Mouse (Mus musculus) cerebellum, postnatal 14 days (tissue): ENCODE results near the gene Abr.

Source experiments
- DNase-seq, 2 experiments: peaks; one replicate each; pipeline ENCODE4 v3.0.0; 2021; ENCODE audit warnings: mixed read lengths in 2 of 2

The Abr gene

GRCm38 (mm10) chr11:76399587-76400330 is 222.4 kb downstream of the Abr start:
- DNase-seq: peak; percentile 81 to 83

DNA sequence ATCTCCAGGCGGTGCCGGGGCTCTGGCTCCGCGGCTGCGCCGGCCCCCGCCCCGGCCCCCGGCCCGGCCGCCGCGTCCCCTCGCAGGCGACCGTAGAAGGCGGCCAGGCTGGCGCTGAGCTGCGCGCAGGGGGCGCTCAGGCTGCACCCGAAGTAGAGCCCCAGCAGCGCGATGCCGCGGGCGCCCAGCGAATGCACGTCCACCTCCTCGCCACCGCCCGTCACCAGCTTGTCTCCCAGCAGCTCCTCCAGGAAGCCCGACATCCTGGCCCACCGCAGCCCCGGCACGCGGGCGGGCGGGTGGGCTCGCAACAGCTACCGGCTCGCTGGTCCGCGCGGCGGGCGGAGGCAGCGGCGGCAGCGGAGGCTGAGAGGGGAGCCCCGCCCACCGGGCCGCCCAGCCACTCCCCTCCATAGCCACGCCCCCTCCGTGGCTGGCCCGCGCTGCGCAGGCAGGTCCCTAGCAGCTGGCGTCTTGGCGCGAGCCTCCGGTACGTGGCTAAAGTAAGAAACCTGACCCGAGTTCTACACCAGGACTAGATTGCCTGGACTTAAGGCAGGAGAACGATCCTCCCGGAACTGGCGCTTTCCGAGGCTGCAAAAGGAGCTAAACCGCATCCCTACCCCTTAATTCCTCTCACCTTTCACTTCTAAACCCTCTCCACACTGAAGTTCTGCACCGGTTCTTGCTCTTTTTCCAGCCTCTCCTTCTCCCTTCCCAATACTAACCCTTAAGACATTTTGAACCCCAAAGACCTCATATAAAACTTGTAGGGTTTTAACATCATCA is 223.1 kb downstream of the Abr start, which contains the start of gene Nxn:
Gene Nxn, minus strand, starts transcription at position 343 of the 789 bp plus-strand sequence.
- DNase-seq: peak; percentile 92 to 94

DNA sequence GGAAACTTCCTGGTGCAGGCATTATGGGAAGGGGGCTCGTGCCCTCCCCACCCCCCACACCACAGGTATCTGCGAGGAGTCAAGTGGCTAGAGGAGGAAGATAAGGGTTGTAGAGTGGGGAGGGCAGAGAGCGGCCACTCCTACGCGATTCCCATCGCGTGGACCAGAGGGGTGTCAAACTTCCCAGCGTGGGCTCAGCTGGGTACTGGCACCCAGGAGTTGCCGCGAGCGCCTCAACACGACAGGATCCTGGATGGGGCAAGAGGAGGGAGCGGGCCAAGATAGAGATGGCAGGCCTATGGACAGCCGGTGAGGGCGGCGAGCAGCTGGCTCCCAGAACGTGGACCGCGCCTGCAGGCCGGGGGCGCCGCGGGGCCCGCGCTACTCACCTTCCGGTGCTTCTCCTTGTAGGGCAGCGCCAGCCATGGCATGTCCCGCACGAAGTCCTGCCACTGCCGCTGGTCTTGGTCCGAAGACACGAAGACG is 223.8 kb downstream of the Abr start:
- peak; percentile 69 to 70 for DNase-seq

DNA sequence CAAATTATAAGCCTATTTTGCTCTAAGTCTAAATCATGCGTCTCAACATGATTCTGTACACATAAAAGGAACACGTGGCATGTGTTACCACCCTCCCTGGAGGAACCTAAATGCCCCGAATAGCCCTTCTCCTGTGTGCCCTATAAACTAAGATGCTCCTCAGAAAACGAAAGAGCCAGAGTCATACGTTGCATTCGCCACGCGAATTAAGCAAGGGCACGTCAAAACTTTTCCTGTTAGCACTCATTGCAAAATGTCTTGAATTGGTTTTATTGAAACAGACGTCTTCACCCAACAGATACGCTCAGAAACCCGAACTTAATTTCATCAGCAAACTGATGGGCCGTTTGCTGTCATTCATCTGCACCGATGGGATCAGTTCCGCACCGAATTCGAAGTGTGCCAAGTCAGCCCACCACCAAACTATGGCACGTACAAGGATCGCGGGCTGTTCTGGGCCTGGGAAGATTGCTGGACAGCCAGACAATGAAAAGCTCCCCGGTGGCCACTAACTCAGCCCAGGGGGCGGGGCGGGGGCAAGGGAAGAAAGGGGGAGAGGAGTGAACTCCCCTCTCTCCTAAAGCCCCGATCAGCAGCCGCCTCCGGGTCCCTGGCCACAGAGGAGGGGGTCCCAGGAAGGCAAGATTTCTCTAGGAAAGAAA is 224.3 kb downstream of the Abr start:
- DNase-seq: peak; percentile 42 to 48

- no peak for DNase-seq
Measured at GRCm38 (mm10) chr11:76392996-76393395, 229.1 kb downstream of the Abr start.

- no peak for DNase-seq
Measured at GRCm38 (mm10) chr11:76392532-76392931, 229.6 kb downstream of the Abr start.

GRCm38 (mm10) chr11:76388711-76389110 is 233.4 kb downstream of the Abr start:
- DNase-seq: no peak

GRCm38 (mm10) chr11:76387097-76387496 is 235.0 kb downstream of the Abr start:
- no peak for DNase-seq

DNA sequence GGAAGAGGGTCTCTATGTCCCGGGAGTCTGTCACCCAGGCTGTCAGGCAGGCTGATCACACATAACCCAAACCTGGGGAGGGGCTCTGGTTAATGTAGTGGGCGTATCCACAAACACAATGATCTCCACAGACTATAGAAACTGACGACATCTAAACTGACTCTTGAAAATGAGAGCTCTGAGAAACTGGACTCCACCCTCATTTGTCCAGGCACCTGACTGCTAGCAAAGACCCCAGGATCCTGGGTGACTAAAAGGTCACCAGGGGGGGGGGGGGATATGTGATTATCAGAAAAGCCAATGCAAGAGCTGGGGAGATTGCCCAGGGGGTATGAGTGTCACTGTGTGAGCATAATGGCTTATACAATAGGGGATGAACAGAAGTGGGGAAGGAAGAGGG is 236.4 kb downstream of the Abr start:
- DNase-seq: no peak

GRCm38 (mm10) chr11:76385017-76385416 is 237.1 kb downstream of the Abr start:
- no peak for DNase-seq

- DNase-seq: peak; percentile 71 to 77
Measured at GRCm38 (mm10) chr11:76384307-76384706, 237.8 kb downstream of the Abr start.

DNA sequence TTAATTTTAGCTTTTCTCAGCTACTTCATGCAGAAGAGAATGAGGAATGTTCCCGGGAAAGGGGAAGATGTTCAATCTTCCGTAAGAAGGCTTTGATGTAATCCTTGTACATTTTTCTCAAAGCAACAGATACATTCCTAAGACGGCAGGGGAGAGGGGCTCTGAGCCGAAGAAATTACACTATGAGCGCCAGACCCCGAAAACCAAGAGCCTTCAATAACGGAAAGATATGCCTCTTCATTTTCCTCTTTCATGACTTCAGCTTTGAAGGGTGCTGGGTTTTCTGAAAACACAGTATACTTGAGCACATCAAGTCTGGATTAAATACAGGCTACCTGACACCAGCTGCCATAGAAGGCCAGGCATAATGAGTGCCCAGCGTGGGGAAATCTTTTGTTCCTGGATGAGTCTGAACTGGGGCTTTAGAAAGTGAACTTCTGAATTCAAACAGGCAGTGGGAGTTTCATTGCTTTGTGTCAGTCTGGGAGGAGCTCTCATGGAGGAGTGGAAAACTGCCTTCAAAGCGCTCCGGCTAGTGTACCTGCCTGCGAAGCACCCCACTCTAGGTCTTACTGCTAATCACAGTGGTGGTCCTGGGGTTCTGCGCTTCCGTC is 239.3 kb downstream of the Abr start:
- no peak for DNase-seq

DNA sequence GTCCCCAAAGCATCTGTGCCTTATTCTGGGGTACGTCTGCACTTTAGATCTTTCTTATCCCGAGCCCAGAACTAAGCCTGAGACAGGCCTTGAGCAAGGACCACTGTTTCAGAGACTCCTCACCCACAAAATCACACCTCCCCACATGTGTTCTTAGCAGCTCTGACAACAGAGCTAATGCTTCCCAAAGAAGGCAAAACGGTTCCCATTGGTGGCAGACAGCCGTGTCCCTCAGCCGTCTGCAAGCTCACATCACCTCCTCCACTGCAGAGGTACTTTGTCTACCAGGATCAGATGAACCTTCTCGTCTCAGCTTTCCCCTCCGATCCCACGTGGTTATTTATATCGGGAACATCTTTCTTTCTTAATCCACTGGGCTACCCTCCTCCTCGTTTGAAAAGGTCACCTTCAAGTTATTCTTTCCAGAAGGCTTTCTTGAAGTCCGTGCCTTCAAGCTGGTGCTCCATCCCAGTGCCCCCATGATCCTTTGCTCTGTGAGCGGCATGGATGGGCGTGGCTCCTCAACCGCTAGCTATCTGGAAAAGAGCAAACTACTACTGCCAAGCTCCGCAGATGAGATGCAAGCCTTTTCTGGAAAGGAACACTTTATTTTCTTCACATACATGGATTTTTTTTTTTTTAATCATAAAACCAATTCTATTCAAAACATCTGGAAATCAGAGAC is 240.8 kb downstream of the Abr start:
- DNase-seq: no peak

DNA sequence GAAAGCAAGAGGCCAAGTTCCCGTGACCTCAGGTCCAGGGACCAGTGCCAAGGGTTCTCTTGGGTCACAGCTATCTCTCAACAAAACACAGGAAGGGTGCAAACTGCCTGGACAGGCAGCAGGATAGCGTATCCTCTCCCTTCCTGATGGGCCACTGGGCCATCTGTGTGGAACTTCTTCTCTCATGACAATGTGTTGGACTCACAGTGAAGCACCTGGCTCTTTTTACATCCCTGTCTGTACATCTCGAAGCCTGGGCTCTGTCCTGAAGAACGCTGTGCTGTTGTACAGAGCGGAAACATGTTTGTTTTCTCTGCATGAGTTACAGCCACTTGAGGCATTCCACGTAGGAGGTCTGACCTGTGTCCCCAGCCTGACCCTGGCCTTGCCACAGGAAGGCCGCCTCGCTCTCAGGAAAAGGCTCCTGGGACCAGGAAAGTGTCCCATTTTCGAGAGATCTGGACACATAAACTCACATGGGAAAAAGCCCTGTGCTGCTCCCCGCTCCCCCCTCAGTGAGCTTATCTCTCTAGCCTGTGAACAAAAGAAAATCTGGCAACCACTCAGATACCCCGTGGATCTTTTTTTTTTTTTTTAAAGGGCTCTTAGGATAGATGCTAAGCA is 242.1 kb downstream of the Abr start:
- DNase-seq: no peak

DNA sequence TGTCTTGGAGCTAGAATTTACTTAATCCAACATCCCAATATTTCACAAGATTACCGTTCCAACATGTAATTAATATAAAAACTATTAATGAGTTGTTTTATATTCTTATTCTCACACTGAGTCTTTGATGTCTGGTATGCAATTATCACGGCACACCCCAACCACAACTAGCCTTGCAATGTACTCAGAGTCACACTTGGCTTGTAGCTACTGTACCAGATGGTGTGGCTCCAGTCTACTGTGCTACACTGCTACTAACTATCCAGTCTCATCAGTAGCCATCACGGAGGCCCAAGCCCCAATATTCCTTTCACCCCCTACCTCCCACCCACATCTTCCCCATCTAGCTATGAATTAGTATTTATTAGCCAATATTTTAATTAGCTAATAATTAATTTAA is 245.7 kb downstream of the Abr start:
- peak in 1 of 2 experiments; percentile 64 for DNase-seq

DNA sequence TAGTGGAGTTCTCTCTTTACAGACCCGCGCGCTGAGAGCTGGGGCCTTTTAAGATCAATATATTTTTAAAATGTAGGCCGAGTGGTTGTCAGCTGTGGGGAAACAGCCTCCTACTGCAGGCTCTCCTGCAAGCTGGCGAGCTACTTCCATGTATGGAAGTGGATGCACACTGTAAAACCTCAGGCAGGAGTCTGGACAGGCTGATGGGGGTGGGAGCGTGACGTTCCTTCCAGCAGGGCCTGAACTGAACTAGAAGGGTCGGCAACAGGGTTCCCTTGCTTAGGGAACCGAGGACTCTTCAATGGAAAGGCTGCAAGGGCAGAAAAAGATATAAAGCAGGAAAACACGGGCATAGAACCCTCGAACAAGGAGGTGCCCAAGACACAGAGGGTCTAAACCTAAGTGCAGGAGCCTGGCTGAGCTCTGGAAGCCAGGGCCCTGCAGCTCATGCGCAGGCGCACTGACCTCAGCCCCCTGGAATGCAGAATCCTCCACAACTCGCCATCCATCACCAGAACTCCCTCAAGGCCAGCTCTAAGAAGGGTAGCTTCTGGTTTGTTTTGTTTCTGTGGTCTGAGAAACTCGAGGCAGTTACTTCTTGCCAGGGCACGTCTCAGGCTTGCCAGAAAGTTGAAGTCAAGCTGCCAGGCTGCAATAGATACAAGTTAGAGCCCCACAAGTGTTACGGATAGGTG is 247.5 kb downstream of the Abr start:
- no peak for DNase-seq

GRCm38 (mm10) chr11:76372534-76372933 is 249.6 kb downstream of the Abr start:
- peak; percentile 53 to 74 for DNase-seq

- peak in 1 of 2 experiments; percentile 39 for DNase-seq
Measured at GRCm38 (mm10) chr11:76372120-76372519, 250.0 kb downstream of the Abr start.

DNA sequence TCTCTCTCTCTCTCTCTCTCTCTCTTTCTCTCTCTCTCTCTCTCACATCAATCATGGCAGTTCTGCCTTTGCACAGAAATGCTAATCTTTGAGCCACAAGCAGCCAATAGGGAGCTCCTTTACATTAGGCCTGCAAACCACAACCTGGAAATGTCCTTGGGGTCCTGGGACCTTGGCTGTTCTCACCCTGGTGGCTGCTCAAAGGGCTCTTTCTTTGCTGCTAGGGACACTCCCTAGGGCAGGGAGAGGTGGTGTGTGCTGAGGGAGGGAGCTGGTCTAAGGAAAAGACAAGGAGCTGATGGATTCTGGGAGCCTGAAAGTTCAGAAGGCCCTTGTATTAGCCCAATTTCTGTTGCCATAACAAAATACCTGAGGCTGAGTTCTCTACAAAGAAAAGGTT is 251.6 kb downstream of the Abr start:
- no peak for DNase-seq
